Comparison of ENCODE assay signal across 8 mouse cellular contexts in the genomic region with DNA sequence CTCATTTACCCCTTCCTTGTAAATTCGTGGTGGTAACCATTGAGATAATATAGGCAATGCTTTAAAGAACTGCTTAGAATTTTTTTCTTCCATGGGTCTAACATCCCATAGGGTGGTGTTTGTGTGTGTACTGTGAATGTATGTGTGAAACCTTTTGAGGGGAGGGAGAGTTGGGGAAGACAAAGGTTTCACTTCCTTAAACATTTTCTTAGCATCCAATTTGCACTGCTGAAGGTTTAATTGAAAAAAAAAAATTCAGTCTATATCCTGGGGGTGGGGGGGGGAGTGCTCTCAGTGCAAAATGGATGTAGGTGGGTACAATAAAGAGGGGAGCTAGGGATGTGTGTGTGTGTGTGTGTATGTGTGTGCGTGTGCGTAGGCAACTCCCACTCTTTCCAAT. TPM values are rescaled to one million over a fixed set of nuclear protein-coding genes. Genes with fewer than 3 reads are reported as not detected.
A peak's percentile ranks its signal among the peaks of the same experiment; 100 is the strongest.
DNase-seq lines count a peak whose midpoint lies in the region; ATAC-seq and TF ChIP-seq lines count a peak whose summit lies in the region.

No protein-coding gene starts in this region.

- TF ChIP-seq CTCF in bone marrow macrophage, adult 2 months (IDR thresholded peaks at IDR 0.05; ENCODE audit: low read depth, low read length) = no peak

- peak overlapping the region; percentile 85 for H3K4me2 ChIP-seq in heart, embryonic 15.5 days
- H3K4me2 ChIP-seq in hindbrain, embryonic 12.5 days (replicated peaks) = peak overlapping the region; percentile 95
- peak overlapping the region; percentile 87 for H3K4me2 ChIP-seq in midbrain, embryonic 12.5 days (replicated peaks)

- H3K4me3 ChIP-seq in heart, embryonic 15.5 days = peak overlapping the region; percentile 87
- H3K4me3 ChIP-seq in bone marrow macrophage, adult 2 months (ENCODE audit: insufficient read depth, low read length) = peak overlapping the region; percentile 93
- peak overlapping the region; percentile 95 for H3K4me3 ChIP-seq in hindbrain, embryonic 12.5 days
- peak overlapping the region; percentile 98 for H3K4me3 ChIP-seq in midbrain, embryonic 12.5 days

- H3K27ac ChIP-seq in heart, embryonic 15.5 days = peak overlapping the region; percentile 93
- H3K27ac ChIP-seq in bone marrow macrophage, adult 2 months (ENCODE audit: insufficient read depth, low read depth, low read length) = peak overlapping the region; percentile 57
- H3K27ac ChIP-seq in hindbrain, embryonic 12.5 days = peak overlapping the region; percentile 98
- H3K27ac ChIP-seq in midbrain, embryonic 12.5 days (replicated peaks) = peak overlapping the region; percentile 98

- H3K27me3 ChIP-seq in heart, embryonic 15.5 days = no peaks in the 10 kb centered on the region
- H3K27me3 ChIP-seq in hindbrain, embryonic 12.5 days = no peaks in the 10 kb centered on the region
- H3K27me3 ChIP-seq in midbrain, embryonic 12.5 days = peaks cover 4% of the 10 kb centered on the region

- no peak for ATAC-seq in heart, embryonic 15.5 days (replicated peaks; ENCODE audit: insufficient number of reproducible peaks, insufficient read depth, low FRiP score, low read depth)
- no peak for ATAC-seq in hindbrain, embryonic 12.5 days (ENCODE audit: low FRiP score)
- ATAC-seq in midbrain, embryonic 12.5 days (ENCODE audit: low FRiP score, low read depth) = no peak

- DNase-seq in heart, adult 8-10 months (ENCODE audit: low spot score) = no peak
- DNase-seq in frontal cortex, postnatal 36 days (ENCODE audit: low spot score in 2 of 2) = no peak
- DNase-seq in adrenal gland, postnatal 36 days = no peak
- DNase-seq in left cerebral cortex, adult 9 months (ENCODE audit: low spot score in 2 of 2) = no peak

- H3K9me3 ChIP-seq in heart, embryonic 15.5 days (replicated peaks) = no peaks in the 10 kb centered on the region
- H3K9me3 ChIP-seq in hindbrain, embryonic 12.5 days (replicated peaks) = no peaks in the 10 kb centered on the region
- no peaks in the 10 kb centered on the region for H3K9me3 ChIP-seq in midbrain, embryonic 12.5 days

- WGBS in heart, embryonic 15.5 days = 17% methylated on average over 3 of the region's 3 CpGs
- WGBS in hindbrain, embryonic 12.5 days = 8% methylated on average over 3 of the region's 3 CpGs
- WGBS in midbrain, embryonic 12.5 days = 2% methylated on average over 3 of the region's 3 CpGs

- no peak for TF ChIP-seq POLR2A in bone marrow macrophage, adult 2 months (IDR thresholded peaks at IDR 0.05; ENCODE audit: borderline replicate concordance, low read depth, low read length)

- H3K4me1 ChIP-seq in heart, embryonic 15.5 days (replicated peaks) = peaks cover 57% of the 10 kb centered on the region
- peaks cover 27% of the 10 kb centered on the region for H3K4me1 ChIP-seq in bone marrow macrophage, adult 2 months (ENCODE audit: control insufficient read depth, insufficient read depth, low read length)
- peaks cover 60% of the 10 kb centered on the region for H3K4me1 ChIP-seq in hindbrain, embryonic 12.5 days
- H3K4me1 ChIP-seq in midbrain, embryonic 12.5 days = peaks cover 63% of the 10 kb centered on the region

- peak overlapping the region; percentile 97 for H3K9ac ChIP-seq in heart, embryonic 15.5 days
- H3K9ac ChIP-seq in hindbrain, embryonic 12.5 days = peak overlapping the region; percentile 99
- H3K9ac ChIP-seq in midbrain, embryonic 12.5 days (replicated peaks) = 0 out of 2 replicates have a peak overlapping the region, but pooled peaks have one; percentile 98

- H3K36me3 ChIP-seq in heart, embryonic 15.5 days = no peaks in the 10 kb centered on the region
- no peaks in the 10 kb centered on the region for H3K36me3 ChIP-seq in hindbrain, embryonic 12.5 days
- no peaks in the 10 kb centered on the region for H3K36me3 ChIP-seq in midbrain, embryonic 12.5 days

RNA-seq across cellular contexts. Expression of a gene that starts 0.5 kb away (rescaled TPM):
- 9.1 and 12.6 TPM in 2 replicates for polyA plus RNA-seq in heart, embryonic 15.5 days (2015; fragmentation: Nextera tagmentation; extraction: Ambion mirVana)
- 10 to 100 TPM; 51.6 to 56.9 (median 53.9) TPM for total RNA-seq in heart, adult 8-10 months (2022)
- 6.7 and 9.5 TPM in 2 replicates for polyA plus RNA-seq in bone marrow macrophage, adult 2 months (2012; ENCODE audit: insufficient read depth, insufficient read length, missing spikeins)
- 12.3 and 15.5 TPM in 2 replicates for polyA plus RNA-seq in hindbrain, embryonic 12.5 days (2016; fragmentation: Nextera tagmentation; extraction: Ambion mirVana)
- 10.2 and 10.4 TPM in 2 replicates for polyA plus RNA-seq in midbrain, embryonic 12.5 days (2016; fragmentation: Nextera tagmentation; extraction: Ambion mirVana)
- 10 to 100 TPM; 47.6 to 51.8 TPM for total RNA-seq in adrenal gland, postnatal 36 days (2021)

RNA-seq across cellular contexts. Expression of a gene that starts 27.3 kb away (rescaled TPM):
- 0.63 TPM in 1 of 2 replicates, not detected in the other for polyA plus RNA-seq in heart, embryonic 15.5 days (2015; fragmentation: Nextera tagmentation; extraction: Ambion mirVana)
- under 1 TPM in 2 of 4 experiments, not detected in 2; 0.26 to 0.28 TPM for total RNA-seq in heart, adult 8-10 months (2022)
- not detected in 2 replicates for polyA plus RNA-seq in bone marrow macrophage, adult 2 months (2012; ENCODE audit: insufficient read depth, insufficient read length, missing spikeins)
- polyA plus RNA-seq in hindbrain, embryonic 12.5 days (2016; fragmentation: Nextera tagmentation; extraction: Ambion mirVana) = not detected in 2 replicates
- polyA plus RNA-seq in midbrain, embryonic 12.5 days (2016; fragmentation: Nextera tagmentation; extraction: Ambion mirVana) = not detected in 2 replicates
- not detected for total RNA-seq in adrenal gland, postnatal 36 days (2021)

RNA-seq across cellular contexts. Expression of a gene that starts 41.2 kb away (rescaled TPM):
- not detected in 2 replicates for polyA plus RNA-seq in heart, embryonic 15.5 days (2015; fragmentation: Nextera tagmentation; extraction: Ambion mirVana)
- total RNA-seq in heart, adult 8-10 months (2022) = not detected
- not detected in 2 replicates for polyA plus RNA-seq in bone marrow macrophage, adult 2 months (2012; ENCODE audit: insufficient read depth, insufficient read length, missing spikeins)
- not detected in 2 replicates for polyA plus RNA-seq in hindbrain, embryonic 12.5 days (2016; fragmentation: Nextera tagmentation; extraction: Ambion mirVana)
- not detected in 2 replicates for polyA plus RNA-seq in midbrain, embryonic 12.5 days (2016; fragmentation: Nextera tagmentation; extraction: Ambion mirVana)
- total RNA-seq in adrenal gland, postnatal 36 days (2021) = not detected
